Mouse (Mus musculus): ENCODE measurements around the gene Psmg4. TPM values are rescaled to one million over a fixed set of nuclear protein-coding genes. Genes with fewer than 3 reads are reported as not detected.
A peak's percentile ranks its signal among the peaks of the same experiment; 100 is the strongest.

The Psmg4 gene
- polyA plus RNA-seq, 1 experiment: 45.3 TPM

- 26% methylated on average over 15 of the region's 15 CpGs for WGBS
- no peak for DNase-seq
- TF ChIP-seq POLR2A (IDR thresholded peaks at IDR 0.05; ENCODE audit: borderline replicate concordance, insufficient read depth, low read length): no peak
- peak overlapping the region; percentile 2 for H3K4me3 ChIP-seq (replicated peaks; ENCODE audit: insufficient read depth, low read depth, low read length)
- no peak overlapping the region for H3K27ac ChIP-seq (ENCODE audit: insufficient read depth, low read length)
- H3K27me3 ChIP-seq (ENCODE audit: control insufficient read depth, insufficient read depth, low read length): no peaks in the 10 kb centered on the region
- H3K4me1 ChIP-seq (ENCODE audit: control insufficient read depth, insufficient read depth, low read length): peaks cover 14% of the 10 kb centered on the region
These were observed 29.3 kb upstream of the Psmg4 start for GRCm38 (mm10) chr13:34133326-34134071.

- no peak for TF ChIP-seq CTCF (IDR thresholded peaks at IDR 0.05; ENCODE audit: borderline replicate concordance, insufficient read depth, low read depth, low read length)
- no peak for TF ChIP-seq POLR2A (IDR thresholded peaks at IDR 0.05; ENCODE audit: borderline replicate concordance, insufficient read depth, low read length)
- Histone ChIP-seq H3K27ac (ENCODE audit: insufficient read depth, low read length) (no peak overlapping the region), H3K4me1 (ENCODE audit: control insufficient read depth, insufficient read depth, low read length) (peaks cover 14% of the 10 kb centered on the region), H3K4me3 (replicated peaks; ENCODE audit: insufficient read depth, low read depth, low read length) (no peak overlapping the region), H3K27me3 (ENCODE audit: control insufficient read depth, insufficient read depth, low read length) (no peaks in the 10 kb centered on the region)
- 84% methylated on average over 7 of the region's 7 CpGs for WGBS
- no peak for DNase-seq
These were observed 28.5 kb upstream of the Psmg4 start for GRCm38 (mm10) chr13:34134276-34134675.

- Histone ChIP-seq H3K4me1 (ENCODE audit: control insufficient read depth, insufficient read depth, low read length) (peaks cover 10% of the 10 kb centered on the region), H3K27ac (ENCODE audit: insufficient read depth, low read length) (no peak overlapping the region), H3K27me3 (ENCODE audit: control insufficient read depth, insufficient read depth, low read length) (no peaks in the 10 kb centered on the region), H3K4me3 (replicated peaks; ENCODE audit: insufficient read depth, low read depth, low read length) (no peak overlapping the region)
- peak; percentile 51 to 64 for DNase-seq
- WGBS: 12% methylated on average over 7 of the region's 7 CpGs
- TF ChIP-seq CTCF (IDR thresholded peaks at IDR 0.05; ENCODE audit: borderline replicate concordance, insufficient read depth, low read depth, low read length): no peak
- TF ChIP-seq POLR2A (IDR thresholded peaks at IDR 0.05; ENCODE audit: borderline replicate concordance, insufficient read depth, low read length): no peak
These were observed 26.2 kb upstream of the Psmg4 start for GRCm38 (mm10) chr13:34136605-34137004.

- TF ChIP-seq POLR2A (IDR thresholded peaks at IDR 0.05; ENCODE audit: borderline replicate concordance, insufficient read depth, low read length): no peak
These were observed 19.4 kb upstream of the Psmg4 start for GRCm38 (mm10) chr13:34143389-34143788.

GRCm38 (mm10) chr13:34146916-34147315 lies 15.8 kb upstream of the Psmg4 start:
- no peak for DNase-seq
- 68% methylated on average over 3 of the region's 3 CpGs for WGBS
- Histone ChIP-seq H3K4me1 (ENCODE audit: control insufficient read depth, insufficient read depth, low read length) (peaks cover 7% of the 10 kb centered on the region; the same call in 1 of the 2 replicates), H3K27me3 (ENCODE audit: control insufficient read depth, insufficient read depth, low read length) (no peaks in the 10 kb centered on the region), H3K4me3 (replicated peaks; ENCODE audit: insufficient read depth, low read depth, low read length) (no peak overlapping the region), H3K27ac (ENCODE audit: insufficient read depth, low read length) (no peak overlapping the region)
- TF ChIP-seq POLR2A (IDR thresholded peaks at IDR 0.05; ENCODE audit: borderline replicate concordance, insufficient read depth, low read length) (no peak), CTCF (IDR thresholded peaks at IDR 0.05; ENCODE audit: borderline replicate concordance, insufficient read depth, low read depth, low read length) (no peak)

More at GRCm38 (mm10) chr13:34143389-34143788, 19.4 kb upstream of the Psmg4 start:
- 45% methylated on average over 5 of the region's 5 CpGs for WGBS
- DNase-seq: no peak
- Histone ChIP-seq H3K4me1 (ENCODE audit: control insufficient read depth, insufficient read depth, low read length) (no peaks in the 10 kb centered on the region), H3K4me3 (replicated peaks; ENCODE audit: insufficient read depth, low read depth, low read length) (no peak overlapping the region), H3K27ac (ENCODE audit: insufficient read depth, low read length) (no peak overlapping the region), H3K27me3 (ENCODE audit: control insufficient read depth, insufficient read depth, low read length) (no peaks in the 10 kb centered on the region)

- no peak overlapping the region for H3K27ac ChIP-seq (ENCODE audit: insufficient read depth, low read length)
- no peak overlapping the region for H3K4me3 ChIP-seq (replicated peaks; ENCODE audit: insufficient read depth, low read depth, low read length)
- TF ChIP-seq CTCF (IDR thresholded peaks at IDR 0.05; ENCODE audit: borderline replicate concordance, insufficient read depth, low read depth, low read length): no peak
- H3K4me1 ChIP-seq (ENCODE audit: control insufficient read depth, insufficient read depth, low read length): peaks cover 7% of the 10 kb centered on the region; the same call in 1 of the 2 replicates
- no peak for DNase-seq
- H3K27me3 ChIP-seq (ENCODE audit: control insufficient read depth, insufficient read depth, low read length): no peaks in the 10 kb centered on the region
- WGBS: 82% methylated on average over 3 of the region's 3 CpGs
These were observed 14.6 kb upstream of the Psmg4 start for GRCm38 (mm10) chr13:34148181-34148580.

- 4% methylated on average over 23 of the region's 23 CpGs for WGBS
- no peak for TF ChIP-seq POLR2A (IDR thresholded peaks at IDR 0.05; ENCODE audit: borderline replicate concordance, insufficient read depth, low read length)
- no peak for TF ChIP-seq CTCF (IDR thresholded peaks at IDR 0.05; ENCODE audit: borderline replicate concordance, insufficient read depth, low read depth, low read length)
- Histone ChIP-seq H3K27ac (ENCODE audit: insufficient read depth, low read length) (peak overlapping the region; percentile 32; the same call in 1 of the 2 replicates), H3K4me3 (replicated peaks; ENCODE audit: insufficient read depth, low read depth, low read length) (peak overlapping the region; percentile 54), H3K4me1 (ENCODE audit: control insufficient read depth, insufficient read depth, low read length) (peaks cover 14% of the 10 kb centered on the region; the same call in 1 of the 2 replicates), H3K27me3 (ENCODE audit: control insufficient read depth, insufficient read depth, low read length) (no peaks in the 10 kb centered on the region)
- peak; percentile 68 to 72 for DNase-seq
These were observed 13.9 kb upstream of the Psmg4 start for GRCm38 (mm10) chr13:34148767-34149392.
